Mouse (Mus musculus) layer of hippocampus, adult 9-10 months (tissue): Measurements from ENCODE around the gene Sort1.
"Not testable (repeated sequence)": the region's sequence is repeated elsewhere in the genome, so short reads cannot be mapped to it uniquely, and the experiment has no call there.

Source experiments
- DNase-seq: peaks from one replicate; pipeline ENCODE4 v3.0.0; 2022; ENCODE audit warnings: low spot score

Gene Sort1

DNA sequence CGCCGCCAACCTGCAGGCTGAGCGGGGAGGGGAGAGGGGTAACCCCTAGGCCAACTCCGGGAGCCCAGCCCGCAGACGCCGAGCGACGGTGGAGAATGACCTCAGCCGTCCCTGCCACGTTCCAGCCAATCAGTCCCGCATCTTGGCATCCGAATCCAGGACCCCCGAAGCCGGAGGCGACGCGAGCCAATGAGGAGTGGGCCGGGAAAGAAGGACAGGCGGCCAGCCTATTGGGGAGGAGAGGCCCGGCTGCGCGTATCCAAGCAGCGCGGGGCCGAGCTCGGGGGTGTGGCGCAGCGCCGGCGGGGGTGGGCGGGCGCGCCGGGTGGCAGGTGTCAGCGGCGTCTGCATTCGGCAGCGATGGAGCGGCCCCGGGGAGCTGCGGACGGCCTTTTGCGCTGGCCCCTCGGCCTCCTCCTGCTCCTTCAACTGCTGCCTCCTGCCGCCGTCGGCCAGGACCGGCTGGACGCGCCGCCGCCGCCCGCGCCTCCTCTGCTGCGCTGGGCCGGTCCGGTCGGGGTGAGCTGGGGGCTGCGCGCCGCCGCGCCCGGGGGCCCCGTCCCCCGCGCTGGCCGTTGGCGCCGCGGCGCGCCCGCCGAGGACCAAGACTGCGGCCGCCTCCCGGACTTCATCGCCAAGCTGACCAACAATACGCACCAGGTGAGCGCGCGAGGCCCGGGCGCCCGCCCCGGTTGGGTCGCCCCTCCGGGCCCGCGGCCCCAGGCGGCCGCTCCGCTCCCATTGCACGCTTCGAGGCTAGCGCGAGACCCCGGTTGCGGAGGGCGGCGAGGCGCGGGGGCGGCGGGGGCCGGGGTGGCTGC, at the start of gene Sort1:
Gene Sort1, plus strand, starts transcription at position 302 of the 821 bp plus-strand sequence.
- no peak for DNase-seq

DNA sequence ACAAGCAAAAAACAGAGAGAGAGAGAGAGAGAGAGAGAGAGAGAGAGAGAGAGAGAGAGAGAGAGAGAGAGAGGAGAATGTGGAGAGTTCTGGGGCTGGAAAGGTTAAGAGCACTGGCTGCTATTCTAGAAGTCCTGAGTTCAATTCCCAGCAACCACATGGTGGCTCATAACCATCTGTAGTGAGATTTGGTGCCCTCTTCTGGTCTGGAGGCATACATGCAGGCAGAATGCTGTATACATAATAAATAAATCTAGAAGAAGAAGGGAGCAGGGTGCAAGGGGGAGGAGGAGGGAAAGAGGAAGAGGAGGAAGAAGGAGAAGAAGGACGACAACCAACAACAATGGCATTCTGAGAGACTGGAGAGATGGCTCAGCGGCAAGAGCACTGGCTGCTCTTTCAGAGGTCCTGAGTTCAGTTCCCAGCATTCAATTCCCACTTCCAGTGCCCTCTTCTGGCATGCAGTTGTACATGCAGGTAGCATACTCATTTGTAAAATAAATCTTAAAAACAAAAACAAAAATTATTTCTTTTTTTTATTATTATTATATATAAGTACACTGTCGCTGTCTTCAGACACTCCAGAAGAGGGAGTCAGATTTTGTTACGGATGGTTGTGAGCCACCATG, 46.3 kb upstream of the Sort1 start:
- DNase-seq, result not testable (repeated sequence)

DNA sequence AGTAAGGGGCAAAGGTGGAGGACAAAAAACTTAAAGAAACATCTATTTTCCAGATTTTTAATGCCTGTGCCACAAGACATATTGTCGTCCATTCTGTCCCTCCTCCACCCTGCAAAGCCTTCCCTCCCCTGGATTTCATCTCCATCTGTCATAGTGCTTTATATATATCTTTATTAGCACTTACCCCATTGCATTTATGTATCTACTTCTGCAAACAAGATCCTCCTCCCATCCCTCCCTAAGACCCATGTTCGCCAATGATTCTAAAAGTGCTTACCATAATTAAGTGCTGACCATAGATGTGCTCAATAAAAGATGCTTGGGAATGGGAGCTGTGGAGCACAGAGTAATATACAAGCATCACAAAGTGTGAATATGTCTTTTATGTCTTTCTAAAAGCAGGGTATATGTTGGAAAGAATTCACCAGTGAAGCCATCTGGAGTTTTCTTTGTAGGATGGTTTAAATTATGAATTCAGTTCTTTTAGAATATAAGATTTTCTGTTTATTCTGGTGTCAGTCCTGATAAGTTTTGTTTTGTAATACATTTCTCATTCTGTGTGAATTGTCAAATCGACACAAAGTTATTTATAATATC, 42.5 kb upstream of the Sort1 start:
- DNase-seq, result no peak

DNA sequence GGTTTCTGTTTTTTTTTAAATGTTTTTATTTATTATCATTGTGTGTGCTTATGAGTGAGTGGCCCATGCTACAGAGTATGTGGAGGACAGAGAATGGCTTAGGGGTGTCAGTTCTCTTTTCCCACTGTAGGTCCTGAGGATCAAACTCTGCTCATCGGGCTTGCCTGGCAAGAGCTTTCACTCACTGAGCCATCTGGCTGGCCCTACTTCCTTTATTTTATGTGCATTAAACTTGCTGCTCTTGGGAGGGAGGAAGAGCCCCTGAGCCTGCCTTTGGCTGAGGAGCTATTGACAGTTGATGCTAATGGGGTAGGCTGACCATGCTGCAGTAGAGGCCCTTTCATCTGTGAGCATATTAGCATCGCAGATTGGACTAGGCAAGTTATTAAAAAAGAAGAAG, 37.0 kb upstream of the Sort1 start:
- no peak for DNase-seq

DNA sequence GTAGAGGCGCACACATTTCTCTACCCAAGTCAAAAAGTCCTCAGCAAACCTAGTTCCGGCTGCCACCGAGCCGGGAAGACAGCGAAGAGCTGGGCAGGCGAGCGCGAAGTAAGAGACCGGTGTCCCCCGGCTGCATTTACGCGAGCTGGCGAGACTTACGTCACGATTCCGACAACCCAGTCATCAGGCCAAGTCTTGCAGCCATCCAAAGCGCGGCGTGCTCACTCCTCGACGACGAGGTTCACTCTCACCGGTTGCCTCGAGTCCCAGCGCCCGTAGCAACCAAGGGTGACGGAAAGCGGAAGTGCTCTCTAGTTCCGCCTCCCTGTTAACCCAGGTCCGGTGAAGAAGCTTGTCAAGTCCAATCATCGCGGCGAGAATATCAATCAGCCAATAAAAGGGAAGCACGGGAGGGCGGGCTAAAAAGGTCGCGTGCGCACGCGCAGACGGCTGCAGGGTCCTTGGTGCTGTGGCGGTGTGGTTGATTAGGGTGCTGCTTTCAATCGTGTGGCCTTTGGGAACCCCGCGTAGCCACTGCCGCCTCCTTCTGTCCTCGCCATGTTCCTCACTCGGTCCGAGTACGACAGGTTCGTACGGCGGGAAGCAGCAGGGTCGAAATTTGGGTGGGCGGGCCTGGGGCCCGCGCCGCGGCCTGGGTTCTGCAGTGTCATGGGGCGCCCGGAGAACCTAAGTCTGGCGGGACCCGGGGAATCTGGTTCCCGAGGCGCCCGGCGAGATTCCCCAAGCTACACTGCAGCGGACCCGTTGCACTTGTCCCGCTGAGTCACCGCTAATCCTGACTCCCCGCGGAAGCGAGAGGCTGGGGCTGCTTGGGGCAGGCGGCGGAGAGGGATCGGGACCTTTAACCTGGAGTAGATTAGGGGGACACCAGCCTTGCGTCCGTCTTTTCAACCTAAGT, 26.9 kb upstream of the Sort1 start, which contains the start of gene Psma5:
Gene Psma5, plus strand, starts transcription at position 208 of the 919 bp plus-strand sequence.
- DNase-seq, result peak; percentile 89

DNA sequence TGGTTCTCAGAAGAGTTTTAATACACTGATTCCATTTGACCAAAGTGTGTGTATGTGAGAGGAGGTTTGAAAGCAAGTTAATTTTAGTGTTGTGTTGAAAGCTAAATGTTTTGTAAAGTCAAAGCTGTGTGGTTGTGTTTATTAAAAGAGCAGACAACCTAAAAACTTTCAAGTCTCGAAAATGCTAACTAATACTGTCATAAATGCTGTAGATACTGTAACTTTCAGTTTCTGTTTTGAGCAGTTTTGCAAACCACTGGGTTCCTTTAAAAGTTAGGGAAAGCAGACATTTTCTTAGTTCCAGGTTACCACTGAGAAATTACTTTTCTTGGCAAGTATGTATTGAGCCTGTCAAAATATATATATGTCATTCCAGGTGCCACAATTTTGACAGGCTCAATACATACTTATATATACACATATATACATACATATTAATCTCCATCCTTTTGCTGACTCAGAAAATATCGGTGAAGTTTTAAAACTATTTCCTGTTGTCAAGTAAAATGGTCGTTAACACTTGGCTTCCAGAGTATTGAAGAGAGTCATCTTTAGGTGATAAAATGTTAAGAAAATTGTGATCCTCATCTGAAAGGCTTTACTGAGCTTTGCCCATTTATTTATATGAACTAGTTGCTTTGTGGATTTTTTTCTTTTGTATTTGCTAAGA, 25.9 kb upstream of the Sort1 start:
- DNase-seq, result no peak

DNA sequence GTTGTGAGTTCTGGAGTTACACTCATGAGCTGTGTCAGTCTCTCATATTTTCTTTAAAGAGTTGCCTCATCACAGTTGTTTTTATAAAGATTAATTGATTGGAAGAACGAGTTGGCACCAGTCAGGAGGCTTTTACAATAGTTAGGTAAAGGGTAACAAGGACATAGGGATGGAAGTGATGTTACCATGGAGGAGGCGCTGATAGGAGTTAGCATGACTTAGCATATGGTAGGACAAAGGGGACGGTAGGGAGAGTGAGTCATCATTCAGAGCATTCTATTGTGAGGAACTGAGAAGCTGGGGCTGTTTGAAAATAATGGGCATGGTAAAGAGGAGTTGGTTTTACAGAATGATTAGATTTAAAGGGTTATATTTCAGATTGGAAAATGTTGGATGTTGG, 24.6 kb upstream of the Sort1 start:
- no peak for DNase-seq

DNA sequence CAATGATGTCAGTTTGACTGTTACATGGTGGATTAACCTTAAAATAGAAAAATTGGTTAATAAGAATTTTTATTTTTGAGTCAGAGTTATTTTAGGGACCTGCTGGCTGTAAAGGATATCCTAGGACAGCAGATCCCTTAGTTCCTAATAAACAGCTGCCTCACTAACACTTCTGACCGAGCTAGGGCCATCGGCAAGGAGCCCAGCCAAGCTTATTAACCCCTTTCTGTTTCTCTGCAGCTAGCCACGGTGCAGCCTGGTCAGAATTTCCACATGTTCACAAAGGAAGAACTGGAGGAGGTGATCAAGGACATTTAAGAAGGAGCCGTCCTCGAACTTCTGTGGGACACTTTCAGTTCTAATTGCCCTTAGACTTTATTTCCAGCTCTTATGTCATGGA, 4.4 kb upstream of the Sort1 start:
- not testable (repeated sequence) for DNase-seq

DNA sequence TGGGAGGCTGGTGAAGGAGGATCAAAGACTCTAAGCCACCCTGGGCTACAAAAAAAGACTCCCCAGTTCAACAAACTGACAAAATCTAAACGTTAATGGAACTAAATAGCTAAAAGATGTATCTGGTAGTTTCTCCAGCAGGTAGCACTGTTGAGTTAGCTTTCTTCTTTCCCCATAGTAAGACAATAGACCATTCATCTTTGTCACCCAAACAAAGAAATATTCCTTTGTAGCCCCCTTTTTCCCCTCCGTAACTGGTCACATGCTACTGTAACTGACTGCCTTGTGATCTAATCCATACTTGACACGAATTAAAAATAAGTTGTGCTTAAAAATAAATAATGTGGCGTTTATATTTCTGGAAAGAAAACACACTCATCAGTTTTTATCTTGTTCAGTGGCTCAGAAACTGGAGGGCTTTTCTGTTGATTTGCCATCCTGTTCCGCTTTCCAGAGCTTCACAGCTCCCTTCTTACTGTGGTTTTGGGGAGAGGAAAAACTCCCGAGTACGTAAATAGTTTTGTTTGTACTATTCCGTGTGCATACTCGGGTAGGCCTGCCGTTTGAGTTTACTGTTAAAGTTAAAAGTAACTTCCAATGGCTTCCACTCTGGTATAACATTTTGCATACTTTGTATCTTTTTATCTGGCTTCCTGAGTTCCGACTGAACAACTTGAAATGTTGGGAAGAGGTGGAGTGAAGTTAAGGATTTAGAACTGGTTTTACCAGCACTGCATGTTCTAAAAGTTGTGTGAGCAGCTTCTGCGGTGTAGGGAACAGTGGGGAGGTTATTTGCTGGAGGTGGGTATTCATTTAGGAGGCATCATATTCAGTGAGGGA, 1.3 kb upstream of the Sort1 start:
- DNase-seq, result no peak

DNA sequence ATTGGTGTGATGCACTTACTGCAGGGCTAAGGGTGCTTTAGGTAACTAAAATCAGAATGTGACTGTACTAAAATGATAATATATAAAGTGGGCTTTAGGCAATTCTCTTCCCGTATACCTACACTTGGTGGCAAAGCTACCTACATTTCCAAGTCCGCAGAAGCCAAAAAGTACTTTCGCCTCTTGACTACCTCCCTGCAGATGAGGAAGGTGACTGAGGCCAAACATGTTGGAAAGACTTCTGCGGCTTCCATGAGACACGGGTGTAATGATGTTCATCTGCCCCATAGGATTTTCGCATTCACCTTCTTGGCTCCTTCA, 681 bp upstream of the Sort1 start:
- DNase-seq, result no peak

DNA sequence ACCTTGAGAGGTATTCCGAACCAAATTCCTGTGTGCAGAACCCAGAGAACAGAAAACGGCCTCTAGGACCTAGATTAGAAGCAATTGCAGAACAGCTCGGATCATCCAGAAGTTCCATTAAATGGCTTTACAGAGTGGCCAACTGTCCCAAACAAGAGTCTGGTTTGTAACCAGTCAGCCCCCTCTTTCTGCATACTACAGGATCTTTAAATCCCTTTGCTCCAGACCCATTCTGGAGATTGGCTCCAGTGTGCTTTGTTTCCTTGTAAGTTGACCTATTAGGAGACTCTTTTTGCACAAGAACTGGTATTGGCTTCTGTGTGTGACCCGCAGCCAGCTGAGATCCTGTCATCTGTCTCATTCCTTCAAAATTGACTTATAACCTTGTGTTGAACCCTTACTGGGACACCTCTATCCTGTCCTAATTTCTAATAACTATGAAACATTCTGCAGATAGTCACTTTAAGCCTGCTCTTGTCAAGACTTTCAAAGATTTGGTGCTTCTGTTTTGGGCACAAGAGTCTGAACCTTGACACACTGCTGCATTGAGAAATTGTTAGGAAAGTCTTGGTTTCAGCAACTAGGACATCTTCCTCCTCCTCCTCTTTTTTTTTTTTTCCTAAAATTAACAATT, 1.3 kb downstream of the Sort1 start:
- no peak for DNase-seq

DNA sequence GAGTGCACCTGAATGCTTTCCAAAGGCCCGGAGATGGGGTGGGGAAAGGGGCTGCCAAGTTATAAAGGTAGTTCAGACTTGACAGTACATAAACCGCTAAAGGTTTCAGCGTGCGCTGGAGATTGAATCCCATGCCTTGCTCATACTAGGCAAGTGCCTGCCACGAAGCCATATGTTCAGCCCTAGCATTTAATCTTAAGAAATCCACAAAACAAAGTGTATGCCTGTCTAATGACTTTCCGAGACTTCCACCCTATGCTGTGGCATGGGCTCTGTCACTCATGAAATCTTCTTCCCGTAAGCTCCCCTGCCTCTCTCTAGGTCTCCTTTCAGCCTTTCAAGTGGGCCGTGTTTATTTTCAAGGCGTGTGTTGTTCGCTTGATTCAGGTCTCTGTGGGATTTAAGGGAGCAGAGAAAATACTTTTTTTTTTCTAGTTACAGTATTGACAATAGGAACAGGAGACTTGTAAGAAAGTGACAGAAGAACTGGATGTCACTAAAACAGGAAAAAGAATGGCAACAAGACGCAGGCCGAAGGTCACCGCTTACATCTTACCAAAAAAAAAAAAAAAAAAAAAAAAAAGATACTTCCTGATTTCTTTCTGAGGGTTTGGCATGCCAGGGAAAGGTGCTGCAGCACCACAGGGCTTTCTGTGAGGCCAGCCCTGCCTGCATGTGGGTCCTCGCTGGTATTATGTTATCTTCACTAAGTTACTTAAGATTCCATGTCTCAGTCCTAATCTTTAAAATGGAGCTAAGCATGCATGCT, 3.0 kb downstream of the Sort1 start:
- DNase-seq, result no peak

DNA sequence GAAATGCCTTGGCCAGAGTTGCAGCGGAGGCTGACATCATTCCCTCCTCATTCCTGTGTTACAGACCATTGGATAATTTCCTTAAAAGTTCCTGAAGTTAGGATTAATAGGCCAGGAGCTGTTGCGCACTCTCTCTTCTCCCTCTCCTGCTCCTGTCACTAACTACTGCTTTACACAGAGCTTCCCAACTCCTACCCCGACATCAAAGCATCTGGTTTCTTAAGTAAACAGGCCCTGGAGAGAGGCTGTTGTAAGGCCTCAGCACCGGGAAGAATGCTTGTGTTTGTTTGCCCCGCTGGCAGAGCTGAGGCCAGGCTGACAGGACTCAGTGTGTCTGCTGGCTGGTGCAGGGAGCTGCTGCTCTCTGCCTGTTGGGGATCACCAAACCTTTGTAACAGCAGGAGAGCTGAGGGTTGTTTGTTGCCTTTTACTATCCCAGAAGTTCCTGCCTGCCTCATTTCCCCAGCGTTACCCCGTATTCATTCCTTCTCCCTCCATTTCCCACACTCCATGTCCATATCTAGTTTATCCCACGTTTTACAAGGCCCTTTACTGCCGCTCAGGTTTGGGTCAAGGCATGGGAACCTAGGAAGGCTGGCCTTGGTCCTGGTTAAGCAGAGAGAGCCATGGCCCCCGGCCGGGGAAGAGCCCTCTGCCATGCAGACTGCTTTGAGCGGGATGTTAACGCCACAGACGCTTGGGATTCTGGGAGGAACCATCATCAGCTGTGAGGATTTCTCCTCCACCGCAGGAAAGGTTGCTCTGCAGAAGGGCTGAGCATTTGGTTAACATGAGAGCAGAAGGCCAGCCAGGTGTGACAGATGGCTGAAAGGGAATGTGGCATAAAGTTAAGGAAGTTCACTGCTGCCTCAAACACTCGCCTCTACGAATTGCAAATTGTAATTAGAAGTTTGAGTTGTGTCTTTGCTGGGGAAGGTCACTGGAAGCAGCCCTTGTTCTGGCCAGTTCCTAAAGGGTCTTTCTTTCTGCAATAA, 4.2 kb downstream of the Sort1 start:
- DNase-seq, result no peak

DNA sequence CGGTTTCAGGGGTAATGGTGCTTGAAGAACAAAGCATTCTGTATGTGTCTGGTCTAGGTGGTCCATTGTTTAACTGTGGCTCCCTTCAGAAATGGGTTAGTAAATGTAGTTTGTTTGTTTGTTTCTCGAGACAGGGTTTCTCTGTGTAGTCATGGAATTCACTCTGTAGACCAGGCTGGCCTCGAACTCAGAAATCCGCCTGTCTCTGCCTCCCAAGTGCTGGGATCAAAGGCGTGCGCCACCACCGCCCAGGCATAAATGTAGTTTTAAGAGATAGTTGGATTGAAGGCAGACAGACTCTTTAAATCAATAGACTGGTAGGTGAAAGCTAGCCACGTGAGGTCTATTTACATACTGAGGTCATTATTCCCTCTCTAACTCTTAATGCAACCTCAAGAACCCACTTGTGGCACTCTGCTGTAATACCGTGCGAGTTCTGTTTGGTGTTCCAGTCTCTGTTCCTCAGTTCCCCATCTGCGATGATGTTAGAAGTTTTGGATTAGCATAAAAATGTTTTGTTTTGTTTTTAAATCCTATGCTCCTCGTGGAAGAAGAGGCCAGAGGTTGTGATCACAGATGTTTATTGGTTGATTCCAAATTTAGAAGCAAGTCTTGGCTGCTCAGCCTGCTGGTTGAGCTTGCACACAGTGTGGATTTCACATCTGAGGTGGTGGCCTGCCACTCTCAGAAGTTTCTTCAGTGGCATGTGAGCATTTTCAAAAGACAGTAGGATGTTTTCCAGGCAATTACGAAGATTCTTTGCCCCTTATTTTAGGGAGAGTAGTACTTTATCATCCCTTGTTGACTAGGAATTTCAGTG, 5.6 kb downstream of the Sort1 start:
- no peak for DNase-seq

DNA sequence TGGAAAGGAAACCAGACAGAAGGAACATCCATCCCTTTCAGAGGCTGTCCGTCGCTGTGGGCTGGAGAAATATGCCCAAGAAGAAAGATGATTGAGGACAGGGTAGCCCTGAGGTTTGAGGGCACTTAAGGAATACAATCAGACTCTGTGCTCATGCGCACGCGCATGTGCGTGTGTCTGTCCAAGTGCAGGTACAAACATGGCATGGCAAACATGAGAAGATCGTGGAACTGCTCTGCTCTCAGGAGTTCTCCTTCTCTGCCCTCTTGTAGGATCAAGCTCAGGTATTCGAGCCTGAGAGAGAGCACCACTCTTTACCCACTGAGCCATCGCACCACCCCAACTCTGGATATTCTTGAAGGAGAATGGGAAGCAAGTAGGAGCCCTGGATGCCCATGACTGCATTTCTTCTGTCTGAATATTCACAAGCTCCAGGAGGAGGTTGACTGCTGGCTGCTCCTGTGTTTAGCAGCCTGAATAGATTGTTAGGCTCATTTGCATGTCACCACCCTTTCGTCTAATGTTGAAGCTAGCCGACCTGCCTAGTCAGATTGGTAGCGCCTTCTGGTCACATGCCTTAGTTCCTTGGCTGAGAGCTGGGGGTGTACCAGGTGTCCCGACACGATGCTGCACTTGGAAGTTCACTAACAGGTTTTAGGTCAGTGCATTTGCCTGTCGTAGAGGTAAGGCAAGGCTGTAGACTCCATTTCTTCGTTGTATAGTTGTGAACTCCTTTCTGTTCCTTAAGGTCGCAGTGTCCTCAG, 7.3 kb downstream of the Sort1 start:
- no peak for DNase-seq

DNA sequence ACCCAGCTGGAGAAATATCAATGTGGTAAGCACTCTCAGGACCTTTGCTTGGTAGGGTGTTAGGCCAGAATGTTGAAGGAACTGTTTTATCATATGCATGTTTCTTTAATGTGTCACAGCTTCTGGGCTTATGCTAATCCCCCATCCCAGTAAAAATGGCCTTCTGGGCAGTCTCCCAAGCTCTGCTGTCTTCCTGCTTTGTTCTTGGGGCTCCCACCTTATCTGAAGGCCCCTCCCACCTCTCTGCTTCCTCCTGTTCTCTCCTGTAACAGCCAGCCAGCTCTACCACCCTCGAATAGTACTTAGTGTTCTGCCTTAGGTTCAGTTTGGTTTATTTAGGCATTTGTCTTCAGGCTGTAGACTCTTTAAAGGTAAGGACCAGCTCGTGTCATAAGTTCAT, 10.5 kb downstream of the Sort1 start:
- DNase-seq, result no peak
